Mouse (Mus musculus): ENCODE results near the gene Zbtb24.
"Not testable (repeated sequence)": the region's sequence is repeated elsewhere in the genome, so short reads cannot be mapped to it uniquely, and the experiment has no call there.

The Zbtb24 gene

GRCm38 (mm10) chr10:41450137-41450670 is at the start of gene Zbtb24:
Gene Zbtb24 (plus strand): TSS chr10:41450383.
- DNase-seq (ENCODE audit: low spot score) = peak; percentile 97

- DNase-seq (ENCODE audit: low spot score) = no peak
Observed at GRCm38 (mm10) chr10:41401097-41401496, 49.1 kb upstream of the Zbtb24 start.

- DNase-seq (ENCODE audit: low spot score) = no peak
Observed at GRCm38 (mm10) chr10:41403364-41403763, 46.8 kb upstream of the Zbtb24 start.

DNA sequence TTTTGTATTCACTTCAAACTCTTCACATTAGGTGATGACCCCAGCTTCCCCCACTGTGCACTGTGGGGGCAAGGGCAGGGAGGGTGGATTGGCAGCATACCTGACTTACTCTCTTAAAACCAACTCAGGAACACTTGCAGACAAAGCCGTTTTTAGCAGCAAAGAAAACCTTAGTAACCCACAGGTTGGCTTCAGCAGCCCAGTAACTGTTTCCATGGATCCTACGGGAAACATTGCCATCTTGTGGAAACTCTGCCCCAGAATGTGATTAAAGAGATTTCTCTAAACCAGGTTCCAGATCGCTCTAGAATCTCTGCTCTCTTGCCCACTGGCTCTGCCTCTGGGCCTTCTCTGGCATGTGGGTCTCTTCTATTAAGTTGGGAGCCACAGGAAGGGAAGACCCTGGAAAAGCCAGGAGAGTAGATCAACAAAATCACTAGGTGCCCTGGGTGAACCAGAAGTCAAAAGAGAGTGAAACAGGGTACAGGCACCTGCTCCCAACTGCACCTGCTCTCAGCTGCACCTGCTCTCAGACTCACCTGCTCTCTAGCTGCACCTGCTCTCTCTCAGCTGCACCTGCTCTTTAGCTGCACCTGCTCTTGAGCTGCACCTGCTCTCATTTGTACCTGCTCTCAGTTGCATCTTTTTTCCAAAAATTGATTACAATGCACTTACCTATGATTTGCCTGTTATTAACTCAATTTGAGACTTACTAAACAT is 46.1 kb upstream of the Zbtb24 start:
- DNase-seq (ENCODE audit: low spot score) = no peak

DNA sequence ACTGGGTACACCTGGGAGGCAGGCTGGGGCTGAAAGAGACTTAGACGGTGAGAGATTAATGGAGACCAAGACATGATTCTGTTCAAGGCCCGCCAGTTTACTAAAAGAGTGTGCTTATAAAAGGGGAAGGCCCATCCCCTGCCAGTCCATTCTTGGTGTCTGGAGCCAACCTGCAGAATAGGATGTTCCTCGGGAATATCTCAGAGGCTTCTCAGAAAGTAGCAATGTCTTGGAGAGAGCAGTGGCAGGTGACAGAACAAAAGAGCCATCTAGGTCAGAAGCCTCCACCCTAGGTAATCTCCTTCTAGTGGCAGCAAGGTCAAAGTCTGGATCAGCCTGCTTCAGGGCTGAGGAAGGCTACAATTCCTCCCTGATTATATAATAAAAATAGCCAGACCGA is 40.0 kb upstream of the Zbtb24 start:
- DNase-seq (ENCODE audit: low spot score) = not testable (repeated sequence)

- not testable (repeated sequence) for DNase-seq (ENCODE audit: low spot score)
Observed at GRCm38 (mm10) chr10:41410821-41411220, 39.4 kb upstream of the Zbtb24 start.

GRCm38 (mm10) chr10:41413471-41413870 is 36.7 kb upstream of the Zbtb24 start:
- DNase-seq (ENCODE audit: low spot score) = not testable (repeated sequence)

DNA sequence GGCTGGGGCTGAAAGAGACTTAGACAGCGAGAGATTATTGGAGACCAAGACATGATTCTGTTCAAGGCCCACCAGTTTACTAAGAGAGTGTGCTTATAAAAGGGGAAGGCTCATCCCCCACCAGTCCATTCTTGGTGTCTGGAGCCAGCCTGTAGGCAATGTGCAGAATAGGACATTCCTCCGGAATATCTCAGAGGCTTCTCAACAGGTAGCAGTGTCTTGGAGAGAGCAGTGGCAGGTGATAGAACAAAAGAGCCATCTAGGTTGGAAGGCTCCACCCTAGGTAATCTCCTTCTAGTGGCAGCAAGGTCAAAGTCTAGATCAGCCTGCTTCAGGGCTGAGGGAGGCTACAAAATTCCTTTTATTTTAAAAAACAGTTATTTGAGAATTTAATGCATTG is 34.8 kb upstream of the Zbtb24 start:
- DNase-seq (ENCODE audit: low spot score) = not testable (repeated sequence)

DNA sequence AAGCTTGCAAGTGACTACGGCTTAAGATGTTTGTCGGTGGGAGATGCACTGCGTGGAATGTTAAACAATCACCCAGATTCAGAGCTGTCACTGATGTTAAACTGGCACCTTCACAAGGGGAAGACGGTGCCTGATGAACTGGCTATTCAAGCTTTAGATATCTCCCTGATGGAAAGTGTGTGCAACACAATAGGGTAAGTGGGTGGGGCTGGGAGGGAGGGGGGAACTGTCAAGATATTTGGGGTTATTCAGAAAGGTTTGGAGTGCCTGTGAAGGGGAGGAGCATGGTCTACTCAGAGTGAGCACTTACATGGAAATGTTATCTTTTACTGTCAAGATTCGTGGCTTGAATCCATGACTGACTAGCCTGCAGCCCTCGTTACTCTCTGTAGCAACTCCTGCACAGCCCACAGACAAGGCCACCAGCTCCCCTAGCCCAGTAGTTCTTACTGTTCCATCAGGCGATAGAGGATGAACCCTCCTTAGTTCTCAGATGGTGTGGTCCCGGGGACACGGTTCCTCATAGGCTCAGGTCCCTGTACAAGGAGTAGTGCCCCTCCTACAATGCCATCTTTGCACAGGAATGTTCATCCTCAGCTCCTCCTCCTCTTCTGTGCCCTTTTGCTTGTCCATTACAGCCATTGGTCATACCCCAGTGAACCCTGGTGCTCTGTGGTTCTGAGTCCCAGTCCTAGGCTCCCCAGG is 29.5 kb upstream of the Zbtb24 start:
- DNase-seq (ENCODE audit: low spot score) = no peak

GRCm38 (mm10) chr10:41423681-41424080 is 26.5 kb upstream of the Zbtb24 start:
- DNase-seq (ENCODE audit: low spot score) = no peak

GRCm38 (mm10) chr10:41426368-41426767 is 23.8 kb upstream of the Zbtb24 start:
- DNase-seq (ENCODE audit: low spot score) = no peak

- peak; percentile 60 for DNase-seq (ENCODE audit: low spot score)
Observed at GRCm38 (mm10) chr10:41434624-41435023, 15.6 kb upstream of the Zbtb24 start.

DNA sequence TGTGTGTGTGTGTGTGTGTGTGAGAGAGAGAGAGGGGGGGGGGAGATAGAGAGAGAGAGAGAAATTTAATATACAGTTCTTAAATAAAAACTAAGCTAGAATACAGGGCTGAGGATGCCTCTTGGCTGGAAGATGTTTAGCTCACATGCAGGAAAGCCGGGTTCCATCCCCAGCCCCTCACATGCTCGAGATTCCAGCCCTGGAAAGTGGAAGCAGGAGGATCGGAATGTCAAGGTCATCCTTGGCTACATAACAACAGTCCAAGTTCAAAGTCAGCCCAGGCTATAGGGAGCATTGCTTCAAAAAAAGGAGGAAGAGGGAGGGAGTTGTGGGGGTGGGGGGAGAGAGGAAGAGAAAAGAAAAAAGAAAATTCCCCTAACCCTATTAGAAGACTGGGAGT is 15.0 kb upstream of the Zbtb24 start:
- no peak for DNase-seq (ENCODE audit: low spot score)

DNA sequence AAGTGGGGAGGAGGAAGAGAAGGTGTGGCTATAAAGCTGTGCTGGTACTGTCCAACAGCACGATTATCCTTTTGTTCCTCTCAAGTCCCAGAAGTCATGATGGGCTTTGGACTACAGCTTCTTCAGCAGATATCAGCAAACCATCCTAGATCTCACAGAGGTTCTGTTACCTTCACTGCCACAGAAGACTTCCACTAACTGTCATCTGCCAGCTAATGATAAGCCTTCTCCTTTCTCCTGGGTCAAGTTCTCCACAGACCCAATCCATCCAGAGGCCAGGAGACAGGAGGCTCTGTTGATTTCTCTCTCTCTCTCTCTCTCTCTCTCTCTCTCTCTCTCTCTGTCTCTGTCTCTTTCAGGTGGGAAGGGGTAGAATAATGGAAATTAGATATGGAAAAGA is 2.0 kb upstream of the Zbtb24 start:
- no peak for DNase-seq (ENCODE audit: low spot score)

- peak; percentile 15 for DNase-seq (ENCODE audit: low spot score)
Observed at GRCm38 (mm10) chr10:41449684-41450083, 499 bp upstream of the Zbtb24 start.

GRCm38 (mm10) chr10:41450780-41451522 is 768 bp downstream of the Zbtb24 start:
- no peak for DNase-seq (ENCODE audit: low spot score)

DNA sequence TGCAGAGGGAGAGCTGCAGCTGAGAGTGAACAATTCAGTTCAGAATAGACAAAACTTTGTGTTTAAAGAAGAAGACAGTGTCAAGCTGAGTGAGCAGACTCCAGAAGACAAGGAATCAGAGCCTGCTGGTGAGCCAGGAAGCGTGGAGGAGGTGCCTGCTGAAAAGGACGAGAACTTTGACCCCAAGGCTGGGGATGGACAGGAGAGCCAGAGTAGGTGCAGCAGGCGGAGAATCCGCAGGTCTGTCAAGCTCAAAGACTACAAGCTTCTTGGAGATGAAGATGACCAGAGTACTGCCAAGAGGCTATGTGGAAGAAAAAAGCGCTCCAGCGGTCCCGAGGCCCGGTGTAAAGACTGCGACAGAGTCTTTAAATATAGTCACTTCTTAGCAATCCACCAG is 1.5 kb downstream of the Zbtb24 start:
- DNase-seq (ENCODE audit: low spot score) = no peak

- no peak for DNase-seq (ENCODE audit: low spot score)
Observed at GRCm38 (mm10) chr10:41452791-41453190, 2.6 kb downstream of the Zbtb24 start.

- DNase-seq (ENCODE audit: low spot score) = no peak
Observed at GRCm38 (mm10) chr10:41459990-41460389, 9.8 kb downstream of the Zbtb24 start.

DNA sequence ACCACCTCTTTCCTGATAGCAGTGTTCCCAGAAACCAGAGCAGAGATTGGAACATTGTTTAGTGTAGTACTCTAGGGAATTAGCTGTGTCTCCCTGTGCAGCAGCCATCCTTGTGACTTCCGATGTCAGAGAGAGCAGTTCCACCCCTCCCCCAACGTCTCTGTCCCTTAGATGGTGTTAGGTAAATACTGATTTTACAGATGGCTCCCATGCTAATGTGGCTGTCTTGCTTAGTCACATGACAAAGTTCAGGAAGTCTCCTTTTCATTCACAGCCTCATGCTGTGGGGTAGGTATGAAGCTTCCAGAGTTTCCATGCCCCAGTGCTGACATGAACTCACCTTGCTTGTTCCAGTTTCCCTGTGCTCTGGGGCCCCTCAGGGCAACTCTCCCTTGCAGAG is 10.3 kb downstream of the Zbtb24 start:
- no peak for DNase-seq (ENCODE audit: low spot score)

DNA sequence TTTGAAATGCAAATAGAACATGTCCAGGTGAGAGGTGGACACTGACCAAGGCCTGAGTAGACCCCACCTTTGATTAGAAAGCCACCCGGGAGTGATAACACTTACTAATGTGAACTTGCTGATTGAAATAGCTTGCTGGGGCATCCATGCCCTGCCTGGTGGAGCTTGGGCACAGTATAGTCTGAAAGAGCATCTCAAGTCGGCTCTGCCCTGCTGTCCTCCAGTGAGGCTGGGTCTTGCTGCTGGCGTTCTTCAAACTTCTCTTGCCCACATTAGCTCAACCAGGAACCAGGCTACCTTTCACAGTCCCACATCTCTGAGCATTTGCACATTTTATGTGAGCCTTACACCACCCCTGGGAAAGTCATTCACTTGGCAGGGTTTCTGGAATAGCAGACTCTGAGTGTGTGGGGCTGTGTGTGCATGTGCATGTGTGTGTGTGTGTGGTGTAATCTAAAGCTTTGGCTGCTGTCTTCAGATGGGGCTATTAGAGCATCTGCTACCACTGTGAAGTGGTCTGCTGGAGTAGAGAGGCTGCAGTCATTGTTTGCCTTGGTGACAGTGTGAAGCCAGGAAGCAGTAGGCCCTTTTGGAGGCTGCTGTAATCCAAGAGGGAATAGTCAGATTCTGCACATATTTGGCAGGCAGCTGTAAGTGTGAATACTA is 11.0 kb downstream of the Zbtb24 start:
- DNase-seq (ENCODE audit: low spot score) = no peak

- DNase-seq (ENCODE audit: low spot score) = no peak
Observed at GRCm38 (mm10) chr10:41464401-41464955, 14.3 kb downstream of the Zbtb24 start.

Data from T-cell, adult 2 months (primary cell).